Mouse (Mus musculus) lung, embryonic 14.5 days (tissue): Measurements from ENCODE around the gene H2-Eb2. TPM values are rescaled to one million over a fixed set of nuclear protein-coding genes. Genes with fewer than 3 reads are reported as not detected.
A peak's percentile ranks its signal among the peaks of the same experiment; 100 is the strongest.

Source experiments
- ATAC-seq: fragments of 200-750 bp; cut with Nextera tagmentation; 2 replicates; pipeline ENCODE4 v1.8.0; 2017; ENCODE audit warnings: mild to moderate bottlenecking, moderate TSS enrichment, moderate library complexity; ENCODE audit not compliant: insufficient read depth
- DNase-seq: peaks from one replicate; pipeline ENCODE4 v3.0.0-alpha.2; 2015
- H3K27ac ChIP-seq: fragments of 300-500 bp; sonication (generic); 2 replicates; pipeline ENCODE4 v1.5.1; 2014; ENCODE audit warnings: low read depth, mild to moderate bottlenecking, moderate library complexity
- H3K27me3 ChIP-seq: fragments of 300-500 bp; sonication (generic); 2 replicates; pipeline ENCODE4 v1.6.1; 2014; ENCODE audit warnings: low read length, control low read depth; ENCODE audit not compliant: insufficient read depth
- H3K36me3 ChIP-seq: fragments of 300-500 bp; sonication (generic); 2 replicates; pipeline ENCODE4 v1.6.1; 2014; ENCODE audit warnings: control low read depth; ENCODE audit not compliant: insufficient read depth
- H3K4me1 ChIP-seq: fragments of 300-500 bp; sonication (generic); 2 replicates; pipeline ENCODE4 v1.6.1; 2014; ENCODE audit warnings: antibody characterized with exemption, control low read depth; ENCODE audit not compliant: insufficient read depth
- H3K4me2 ChIP-seq: fragments of 300-500 bp; sonication (generic); 2 replicates; pipeline ENCODE4 v1.6.1; 2014; ENCODE audit warnings: mild to moderate bottlenecking
- H3K4me3 ChIP-seq: fragments of 300-500 bp; sonication (generic); 2 replicates; pipeline ENCODE4 v1.5.1; 2014; ENCODE audit warnings: low read depth, low read length
- H3K9ac ChIP-seq: fragments of 300-500 bp; sonication (generic); 2 replicates; pipeline ENCODE4 v1.6.1; 2014
- H3K9me3 ChIP-seq: fragments of 300-500 bp; sonication (generic); 2 replicates; pipeline ENCODE4 v1.6.1; 2016; ENCODE audit warnings: low read depth, low read length, control low read depth
- CTCF ChIP-seq: IDR thresholded peaks from 2 replicates; pipeline ENCODE4 v1.5.1; 2016; ENCODE audit warnings: antibody characterized with exemption, low read depth
- WGBS: fragments of 180-500 bp; shearing (Covaris S2); extraction: QIAGEN DNeasy Blood & Tissue Kit; methylation state at CpG from one replicate; pipeline ENCODE4 v1.1.7; 2014; 5-methylcytosine and 5-hydroxymethylcytosine counted together
- polyA plus RNA-seq: library from polyadenylated mRNA; unstranded; fragments of >200 nt; fragmentation: Nextera tagmentation; extraction: Ambion mirVana; gene quantifications from 2 replicates; pipeline ENCODE4 v1.2.1, GENCODE M21; 2014

H2-Eb2 gene
- polyA plus RNA-seq, 1 experiment from 2014 or later: not detected

- Histone ChIP-seq H3K9me3 (no peaks in the 10 kb centered on the region), H3K27me3 (no peaks in the 10 kb centered on the region), H3K4me2 (no peak overlapping the region), H3K4me1 (no peaks in the 10 kb centered on the region), H3K27ac (no peak overlapping the region), H3K9ac (no peak overlapping the region), H3K36me3 (no peaks in the 10 kb centered on the region), H3K4me3 (no peak overlapping the region)
- 47% methylated on average over 6 of the region's 6 CpGs for WGBS
- ATAC-seq (no peak), DNase-seq (no peak)
- TF ChIP-seq CTCF: no peak; the same call in 1 of the 2 replicates
These were observed 52.2 kb downstream of the H2-Eb2 start for GRCm38 (mm10) chr17:34377450-34378209.

- H3K9me3 ChIP-seq: no peaks in the 10 kb centered on the region
- H3K4me1 ChIP-seq: no peaks in the 10 kb centered on the region
- no peak overlapping the region for H3K27ac ChIP-seq
- DNase-seq (no peak), ATAC-seq (no peak)
- no peak overlapping the region for H3K4me3 ChIP-seq
- 63% methylated on average over 2 of the region's 2 CpGs for WGBS
- TF ChIP-seq CTCF: no peak
- H3K4me2 ChIP-seq: no peak overlapping the region
- H3K27me3 ChIP-seq: no peaks in the 10 kb centered on the region
- H3K36me3 ChIP-seq: no peaks in the 10 kb centered on the region
- H3K9ac ChIP-seq: no peak overlapping the region
These were observed 53.3 kb downstream of the H2-Eb2 start for GRCm38 (mm10) chr17:34378716-34379115.

- no peak overlapping the region for H3K27ac ChIP-seq
- ATAC-seq: no peak
- WGBS: 76% methylated on average over 7 of the region's 7 CpGs
These were observed 54.0 kb downstream of the H2-Eb2 start for GRCm38 (mm10) chr17:34379451-34379850.

GRCm38 (mm10) chr17:34381876-34382275 is 56.4 kb downstream of the H2-Eb2 start:
- ATAC-seq (no peak), DNase-seq (no peak)
- no peaks in the 10 kb centered on the region for H3K36me3 ChIP-seq
- no peak overlapping the region for H3K4me2 ChIP-seq
- H3K4me1 ChIP-seq: no peaks in the 10 kb centered on the region
- H3K4me3 ChIP-seq: no peak overlapping the region
- TF ChIP-seq CTCF: no peak
- no peaks in the 10 kb centered on the region for H3K27me3 ChIP-seq
- H3K9me3 ChIP-seq: no peaks in the 10 kb centered on the region
- WGBS: 59% methylated on average over 11 of the region's 11 CpGs
- H3K27ac ChIP-seq: no peak overlapping the region
- H3K9ac ChIP-seq: no peak overlapping the region

More at GRCm38 (mm10) chr17:34379451-34379850, 54.0 kb downstream of the H2-Eb2 start:
- H3K9ac ChIP-seq: no peak overlapping the region
- no peaks in the 10 kb centered on the region for H3K36me3 ChIP-seq
- H3K27me3 ChIP-seq: no peaks in the 10 kb centered on the region
- no peak for DNase-seq
- TF ChIP-seq CTCF: no peak
- H3K4me1 ChIP-seq: no peaks in the 10 kb centered on the region
- H3K9me3 ChIP-seq: no peaks in the 10 kb centered on the region
- no peak overlapping the region for H3K4me3 ChIP-seq
- no peak overlapping the region for H3K4me2 ChIP-seq

- H3K27me3 ChIP-seq: no peaks in the 10 kb centered on the region
- ATAC-seq: no peak
- H3K36me3 ChIP-seq: no peaks in the 10 kb centered on the region
- no peak overlapping the region for H3K27ac ChIP-seq
- DNase-seq: peak; percentile 14
- H3K9ac ChIP-seq: no peak overlapping the region
- no peak overlapping the region for H3K4me3 ChIP-seq
- H3K9me3 ChIP-seq: no peaks in the 10 kb centered on the region
- 69% methylated on average over 7 of the region's 7 CpGs for WGBS
- no peak overlapping the region for H3K4me2 ChIP-seq
- peak; percentile 33 for TF ChIP-seq CTCF
- no peaks in the 10 kb centered on the region for H3K4me1 ChIP-seq
These were observed 57.7 kb downstream of the H2-Eb2 start for GRCm38 (mm10) chr17:34383212-34383611.

- Histone ChIP-seq H3K4me2 (no peak overlapping the region), H3K4me1 (no peaks in the 10 kb centered on the region), H3K9me3 (no peaks in the 10 kb centered on the region), H3K27me3 (no peaks in the 10 kb centered on the region), H3K4me3 (no peak overlapping the region), H3K9ac (no peak overlapping the region), H3K36me3 (no peaks in the 10 kb centered on the region), H3K27ac (no peak overlapping the region)
- no peak for TF ChIP-seq CTCF
- DNase-seq: no peak
- no peak for ATAC-seq
- WGBS: 50% methylated on average over 3 of the region's 3 CpGs
These were observed 59.2 kb downstream of the H2-Eb2 start for GRCm38 (mm10) chr17:34384699-34385098.

- no peaks in the 10 kb centered on the region for H3K27me3 ChIP-seq
- H3K4me2 ChIP-seq: no peak overlapping the region
- no peaks in the 10 kb centered on the region for H3K4me1 ChIP-seq
- H3K27ac ChIP-seq: no peak overlapping the region
- no peak overlapping the region for H3K4me3 ChIP-seq
- TF ChIP-seq CTCF: no peak
- no peaks in the 10 kb centered on the region for H3K9me3 ChIP-seq
- no peaks in the 10 kb centered on the region for H3K36me3 ChIP-seq
- H3K9ac ChIP-seq: no peak overlapping the region
- ATAC-seq (no peak), DNase-seq (no peak)
- WGBS: 71% methylated on average over 2 of the region's 2 CpGs
These were observed 61.2 kb downstream of the H2-Eb2 start for GRCm38 (mm10) chr17:34386656-34387055.
